9 mouse cellular contexts compared by ENCODE assay signal in the genomic region with DNA sequence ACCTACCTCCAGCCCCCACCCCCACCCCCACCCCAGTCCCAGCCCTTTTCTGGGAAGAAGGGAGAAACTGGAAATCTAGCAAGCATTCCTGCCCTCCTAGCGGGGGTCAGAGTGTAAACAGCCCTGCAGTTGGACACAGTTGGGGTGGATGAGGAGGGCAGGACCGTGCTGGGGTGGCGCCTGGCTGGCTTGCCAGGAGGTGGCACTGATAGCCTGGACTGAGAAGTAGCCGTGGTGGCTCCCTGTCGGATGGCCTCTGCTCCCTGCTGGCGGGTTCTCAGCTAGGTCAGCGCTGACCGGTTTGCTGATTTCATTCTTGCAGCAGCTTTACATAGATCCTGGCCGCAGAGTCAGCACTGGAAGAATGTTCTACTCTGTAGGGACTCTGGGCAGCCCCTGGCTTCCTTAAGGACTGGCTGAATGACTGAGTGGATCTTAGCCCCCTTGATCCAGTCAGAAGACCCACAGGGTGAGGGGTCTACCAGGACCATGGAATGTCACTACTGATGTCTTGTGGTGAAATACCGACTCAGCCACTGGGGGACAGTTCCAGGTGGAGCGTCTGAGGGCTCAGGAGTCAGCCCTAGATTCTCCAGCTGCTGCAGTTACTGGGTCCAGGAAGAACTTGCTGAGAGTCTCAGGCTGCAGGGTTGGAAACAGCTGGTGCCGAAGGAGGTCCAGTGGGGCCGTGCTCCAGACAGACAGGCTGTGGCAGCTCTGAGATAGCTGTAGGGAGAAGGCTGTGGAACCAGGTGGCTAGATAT. TPM values are rescaled to one million over a fixed set of nuclear protein-coding genes. Genes with fewer than 3 reads are reported as not detected.
DNase-seq lines count a peak whose midpoint lies in the region; ATAC-seq and TF ChIP-seq lines count a peak whose summit lies in the region.
"Had no signal": no experiment of that assay in that cellular context is flagged by ENCODE, and none has a peak within 500 bp of the region (broad histone marks: within the 10 kb centered on the region; RNA-seq: fewer than 3 reads in every experiment).

No protein-coding gene starts in this region.

- 0 out of 2 replicates have a peak overlapping the region, but pooled peaks have one; percentile 59 for H3K27ac ChIP-seq in intestine, embryonic 14.5 days (ENCODE audit: low read depth)
- H3K27ac ChIP-seq in liver, postnatal 0 days (ENCODE audit: low read depth): peak overlapping the region; percentile 69

- H3K9ac ChIP-seq in intestine, embryonic 14.5 days (ENCODE audit: low read length): no peak overlapping the region
- no peak overlapping the region for H3K9ac ChIP-seq in liver, postnatal 0 days (replicated peaks)
- H3K9ac ChIP-seq: hindbrain, embryonic 15.5 days had no signal

- TF ChIP-seq CTCF in liver, postnatal 0 days (IDR thresholded peaks at IDR 0.05; ENCODE audit: low read depth): peak; percentile 58

- TF ChIP-seq EP300 in liver, postnatal 0 days (IDR thresholded peaks at IDR 0.05; ENCODE audit: low read depth): no peak

- H3K4me3 ChIP-seq in intestine, embryonic 14.5 days (ENCODE audit: low read depth, low read length): 0 out of 2 replicates have a peak overlapping the region, but pooled peaks have one; percentile 1
- no peak overlapping the region for H3K4me3 ChIP-seq in liver, postnatal 0 days (ENCODE audit: low read depth, low read length)
- H3K4me3 ChIP-seq: hindbrain, embryonic 15.5 days had no signal

- no peaks in the 10 kb centered on the region for H3K36me3 ChIP-seq in intestine, embryonic 14.5 days (ENCODE audit: control insufficient read depth, insufficient read depth, low read length)
- H3K36me3 ChIP-seq in liver, postnatal 0 days (replicated peaks; ENCODE audit: insufficient read depth, low read length): no peaks in the 10 kb centered on the region
- H3K36me3 ChIP-seq: hindbrain, embryonic 15.5 days had no signal

- no peaks in the 10 kb centered on the region for H3K9me3 ChIP-seq in intestine, embryonic 14.5 days (ENCODE audit: control insufficient read depth, low read length)
- H3K9me3 ChIP-seq in liver, postnatal 0 days (ENCODE audit: low read length): no peaks in the 10 kb centered on the region
- H3K9me3 ChIP-seq: hindbrain, embryonic 15.5 days had no signal

- DNase-seq in kidney, adult 18-20 months: peak; percentile 38
- DNase-seq in kidney, adult 11 months: no peak
- peak; percentile 53 for DNase-seq in embryo, embryonic 9.5 days (ENCODE audit: extremely low spot score)
- DNase-seq in intestine, embryonic 14.5 days (ENCODE audit: low spot score): no peak
- peak; percentile 61 for DNase-seq in liver, postnatal 0 days
- DNase-seq in urinary bladder, adult 18-20 months (ENCODE audit: low spot score in 2 of 2): no peak
- DNase-seq in urinary bladder, postnatal 36 days (ENCODE audit: low spot score in 2 of 2): no peak

- H3K27me3 ChIP-seq in intestine, embryonic 14.5 days (replicated peaks; ENCODE audit: control insufficient read depth, insufficient read depth, low read length): no peaks in the 10 kb centered on the region
- no peaks in the 10 kb centered on the region for H3K27me3 ChIP-seq in liver, postnatal 0 days (ENCODE audit: insufficient read depth, low read length)

- peak overlapping the region; percentile 46 for H3K4me2 ChIP-seq in intestine, embryonic 14.5 days (ENCODE audit: low read length)
- no peak overlapping the region; the same call in 1 of the 2 replicates for H3K4me2 ChIP-seq in liver, postnatal 0 days (ENCODE audit: low read depth, low read length)
- H3K4me2 ChIP-seq: hindbrain, embryonic 15.5 days had no signal

- H3K4me1 ChIP-seq in intestine, embryonic 14.5 days (replicated peaks; ENCODE audit: control insufficient read depth, insufficient read depth, low read length): peaks cover 41% of the 10 kb centered on the region
- H3K4me1 ChIP-seq in liver, postnatal 0 days (ENCODE audit: insufficient read depth): peaks cover 46% of the 10 kb centered on the region

- 31% methylated on average over 13 of the region's 13 CpGs for WGBS in intestine, embryonic 14.5 days
- 41% methylated on average over 13 of the region's 13 CpGs for WGBS in liver, postnatal 0 days (ENCODE audit: insufficient replicate concordance)

- no peak for ATAC-seq in intestine, embryonic 14.5 days (replicated peaks; ENCODE audit: low FRiP score, low TSS enrichment, low read depth)
- ATAC-seq in liver, postnatal 0 days: peak; percentile 64
- ATAC-seq in erythroid progenitor cell, adult 5-6 weeks (replicated peaks; ENCODE audit: low FRiP score, poor library complexity, severe bottlenecking): no peak

RNA-seq across cellular contexts. Expression of a gene that starts 17.4 kb away (rescaled TPM):
- 4.5 and 5.1 TPM in 2 replicates for polyA plus RNA-seq in intestine, embryonic 14.5 days (2014; fragmentation: Nextera tagmentation; extraction: Ambion mirVana)
- polyA plus RNA-seq in liver, postnatal 0 days (2015; fragmentation: Nextera tagmentation; extraction: Ambion mirVana): 6.6 and 7.1 TPM in 2 replicates
- 0.42 TPM in 1 of 2 replicates, not detected in the other for total RNA-seq in erythroid progenitor cell, adult 5-6 weeks (2015; ENCODE audit: low replicate concordance)
- total RNA-seq in erythroid progenitor cell, adult 5-6 weeks (2017; ENCODE audit: low replicate concordance): 1.8 and 3.3 TPM in 2 replicates

RNA-seq across cellular contexts. Expression of a gene that starts 30.1 kb away (rescaled TPM):
- not detected in 2 replicates for polyA plus RNA-seq in intestine, embryonic 14.5 days (2014; fragmentation: Nextera tagmentation; extraction: Ambion mirVana)
- not detected in 2 replicates for polyA plus RNA-seq in liver, postnatal 0 days (2015; fragmentation: Nextera tagmentation; extraction: Ambion mirVana)
- total RNA-seq in erythroid progenitor cell, adult 5-6 weeks (2015; ENCODE audit: low replicate concordance): not detected in 2 replicates
- total RNA-seq in erythroid progenitor cell, adult 5-6 weeks (2017; ENCODE audit: low replicate concordance): 1.1 TPM in 1 of 2 replicates, not detected in the other
- polyA plus RNA-seq: hindbrain, embryonic 15.5 days had no signal

RNA-seq across cellular contexts. Expression of a gene that starts 41.6 kb away (rescaled TPM):
- 337 and 340 TPM in 2 replicates for polyA plus RNA-seq in intestine, embryonic 14.5 days (2014; fragmentation: Nextera tagmentation; extraction: Ambion mirVana)
- 193 and 197 TPM in 2 replicates for polyA plus RNA-seq in liver, postnatal 0 days (2015; fragmentation: Nextera tagmentation; extraction: Ambion mirVana)
- total RNA-seq in erythroid progenitor cell, adult 5-6 weeks (2015; ENCODE audit: low replicate concordance): 782 and 936 TPM in 2 replicates
- 871 and 1,077 TPM in 2 replicates for total RNA-seq in erythroid progenitor cell, adult 5-6 weeks (2017; ENCODE audit: low replicate concordance)

Comparison
In these comparisons a context has a peak if more than half of its experiments do, and no peak if none do; other contexts are left out.
1. DNase-seq: peak in kidney, adult 18-20 months (single experiment), embryo, embryonic 9.5 days (single experiment) and liver, postnatal 0 days (single experiment); none in kidney, adult 11 months (single experiment), intestine, embryonic 14.5 days (single experiment), urinary bladder, adult 18-20 months (0 of 2) and urinary bladder, postnatal 36 days (0 of 2).